In the genomic region with DNA sequence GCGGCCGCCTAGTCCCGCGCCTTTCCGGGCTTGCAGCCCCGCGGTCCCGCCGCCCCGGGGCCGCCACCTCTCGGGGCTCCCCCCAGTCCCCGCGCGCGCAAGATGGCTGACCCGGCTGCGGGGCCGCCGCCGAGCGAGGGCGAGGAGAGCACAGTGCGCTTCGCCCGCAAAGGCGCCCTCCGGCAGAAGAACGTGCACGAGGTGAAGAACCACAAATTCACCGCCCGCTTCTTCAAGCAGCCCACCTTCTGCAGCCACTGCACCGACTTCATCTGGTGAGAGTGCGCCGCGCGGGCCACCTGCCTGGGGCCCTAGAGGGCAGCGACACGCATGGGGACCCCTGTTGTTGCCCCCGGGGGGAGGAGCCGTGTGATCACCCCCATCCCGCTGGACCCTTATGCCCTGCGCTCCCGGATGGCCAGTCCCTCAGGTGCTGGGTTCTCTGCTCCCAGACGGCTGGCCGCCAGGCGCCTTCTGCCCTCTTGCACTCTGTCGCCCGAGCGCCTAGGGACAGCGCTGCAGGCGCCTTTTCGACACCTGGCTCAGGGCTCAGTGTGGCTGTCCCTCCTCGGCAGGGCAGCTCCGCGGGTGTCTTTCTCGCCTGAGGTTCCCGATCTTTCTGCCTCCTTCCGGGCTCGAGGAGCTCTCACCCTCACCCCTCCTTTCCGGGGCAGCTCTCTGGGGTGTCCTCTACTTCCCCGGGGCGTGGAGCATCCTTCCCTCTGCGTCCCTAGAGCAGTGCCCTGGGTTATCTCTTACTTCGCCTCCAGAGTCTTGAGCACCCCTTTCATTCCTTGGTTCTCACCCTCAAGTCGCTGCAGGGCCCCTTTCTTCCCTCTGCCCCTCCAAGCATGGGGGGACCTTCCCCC, we compare ENCODE assay signal across 7 mouse cellular contexts. TPM values are rescaled to one million over a fixed set of nuclear protein-coding genes. Genes with fewer than 3 reads are reported as not detected.
DNase-seq lines count a peak whose midpoint lies in the region; ATAC-seq lines count a peak whose summit lies in the region.

No protein-coding gene starts in this region.

- peak overlapping the region; percentile 72 for H3K4me3 ChIP-seq in embryonic facial prominence, embryonic 10.5 days
- peak overlapping the region; percentile 59 for H3K4me3 ChIP-seq in liver, embryonic 12.5 days

- under 1% methylated on average over 66 of the region's 66 CpGs for WGBS in embryonic facial prominence, embryonic 10.5 days
- under 1% methylated on average over 66 of the region's 66 CpGs for WGBS in liver, embryonic 12.5 days (ENCODE audit: insufficient replicate concordance)

- H3K27me3 ChIP-seq in embryonic facial prominence, embryonic 10.5 days (replicated peaks; ENCODE audit: low read depth, poor library complexity, severe bottlenecking), result peaks cover 58% of the 10 kb centered on the region
- peaks cover 55% of the 10 kb centered on the region for H3K27me3 ChIP-seq in liver, embryonic 12.5 days (replicated peaks)

- H3K9me3 ChIP-seq in embryonic facial prominence, embryonic 10.5 days, result no peaks in the 10 kb centered on the region
- no peaks in the 10 kb centered on the region for H3K9me3 ChIP-seq in liver, embryonic 12.5 days (replicated peaks)

- H3K36me3 ChIP-seq in embryonic facial prominence, embryonic 10.5 days (replicated peaks), result no peaks in the 10 kb centered on the region
- no peaks in the 10 kb centered on the region for H3K36me3 ChIP-seq in liver, embryonic 12.5 days

- H3K27ac ChIP-seq in embryonic facial prominence, embryonic 10.5 days (replicated peaks), result peak overlapping the region; percentile 24
- no peak overlapping the region for H3K27ac ChIP-seq in liver, embryonic 12.5 days

- peak; percentile 62 for ATAC-seq in activated CD4-positive, CD25-positive, alpha-beta regulatory T cell, adult 4 months
- peak; percentile 36; the same call in 1 of the 2 replicates for ATAC-seq in liver, embryonic 12.5 days

- peak overlapping the region; percentile 77 for H3K4me2 ChIP-seq in liver, embryonic 12.5 days

- intact Hi-C loops in heart, postnatal 36 days (cut with DNase I), result no loop called here

- DNase-seq in CD8-positive naive resting alpha-beta T cell, adult 2 months (ENCODE audit: low read depth in 2 of 2, low spot score in 2 of 2), result peak; percentile 42 to 55
- peak; percentile 49 for DNase-seq in embryonic facial prominence, embryonic 10.5 days (ENCODE audit: low spot score)
- peak; percentile 15 to 28 for DNase-seq in heart, postnatal 36 days
- DNase-seq in natural killer cell, adult 2 months (ENCODE audit: low spot score in 2 of 2), result peak; percentile 27 to 34
- peak; percentile 51 for DNase-seq in testis, postnatal 10 days (ENCODE audit: low spot score)

- peaks cover 25% of the 10 kb centered on the region for H3K4me1 ChIP-seq in embryonic facial prominence, embryonic 10.5 days
- peaks cover 17% of the 10 kb centered on the region for H3K4me1 ChIP-seq in liver, embryonic 12.5 days

- peak overlapping the region; percentile 17; the same call in 1 of the 2 replicates for H3K9ac ChIP-seq in liver, embryonic 12.5 days

RNA-seq across cellular contexts. Expression of a gene that starts 0.9 kb away (rescaled TPM):
- polyA plus RNA-seq in activated CD4-positive, CD25-positive, alpha-beta regulatory T cell, adult 4 months (2017; shearing (Covaris generic)), result 10 to 100 TPM; 71.9 to 78.3 TPM
- 3.2 and 3.6 TPM in 2 replicates for polyA plus RNA-seq in embryonic facial prominence, embryonic 10.5 days (2016; fragmentation: Nextera tagmentation; extraction: Ambion mirVana)
- 1 to 10 TPM; 3.2 to 4.9 TPM for total RNA-seq in heart, postnatal 36 days (2021)
- 2.0 and 2.3 TPM in 2 replicates for polyA plus RNA-seq in liver, embryonic 12.5 days (2016; fragmentation: Nextera tagmentation; extraction: Ambion mirVana)

Comparison
In these comparisons a context has a peak if more than half of its experiments do, and no peak if none do; other contexts are left out.
1. RNA of a gene that starts 0.9 kb away (polyA plus RNA-seq): 71.9 to 78.3 TPM in activated CD4-positive, CD25-positive, alpha-beta regulatory T cell, adult 4 months; 3.2 to 3.6 TPM in embryonic facial prominence, embryonic 10.5 days and 2.0 to 2.3 TPM in liver, embryonic 12.5 days; every median in the first group is over 10 times any median in the second.
2. Peak in every context shown above with its lines, with median percentiles within 50 percentile points of each other: DNase-seq.